Mouse (Mus musculus) layer of hippocampus, postnatal 36 days (tissue): ENCODE measurements around the gene Cacnb2. TPM values are rescaled to one million over a fixed set of nuclear protein-coding genes. Genes with fewer than 3 reads are reported as not detected.

Experiments
- DNase-seq, 2 experiments: peaks; one replicate each; pipeline ENCODE4 v3.0.0; 2022
- total RNA-seq, 2 experiments: library from RNA; stranded (reverse); gene quantifications; 2 replicates each; pipeline ENCODE4 v1.2.3; 2021

Gene Cacnb2
- total RNA-seq, 2 experiments from 2014 or later = 82.8 to 98.8 TPM

DNA sequence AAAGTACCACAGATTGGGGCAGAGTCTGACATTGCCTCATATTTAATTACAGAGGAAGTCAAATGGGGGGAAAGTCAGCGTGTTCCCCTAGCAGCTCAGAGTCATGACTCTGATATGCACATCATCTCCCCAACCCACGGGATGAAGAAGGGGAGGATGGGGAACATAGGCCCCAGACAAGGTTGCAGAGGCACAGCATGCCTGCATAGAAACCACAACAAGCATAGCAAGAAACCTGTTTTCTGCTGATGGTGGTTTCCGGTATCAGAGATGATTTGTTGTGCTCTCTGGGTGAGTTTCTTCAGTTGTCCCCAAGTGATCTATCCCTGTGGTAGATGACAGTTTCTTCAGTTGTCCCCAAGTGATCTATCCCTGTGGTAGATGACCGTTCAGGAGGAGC, 389.6 kb downstream of the Cacnb2 start:
- no peak for DNase-seq

DNA sequence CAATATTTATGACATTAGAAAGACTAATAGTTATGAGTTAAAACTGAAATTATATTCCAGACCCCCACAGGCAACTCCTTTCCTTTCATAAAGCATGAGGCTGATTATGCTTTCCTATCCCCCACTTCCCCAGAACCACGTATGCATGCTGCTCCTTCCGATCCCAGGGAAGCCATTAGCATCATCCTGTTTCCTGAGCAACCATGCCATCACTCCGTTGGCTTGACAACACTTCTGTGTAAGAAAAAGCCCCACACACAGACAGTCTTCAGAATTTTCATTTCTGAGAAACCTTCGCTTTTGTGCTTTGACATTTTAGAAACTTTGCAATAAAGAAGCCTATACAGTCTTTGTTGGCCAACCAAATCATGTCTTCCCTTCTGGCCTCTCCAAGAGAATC, 393.1 kb downstream of the Cacnb2 start:
- DNase-seq = no peak

DNA sequence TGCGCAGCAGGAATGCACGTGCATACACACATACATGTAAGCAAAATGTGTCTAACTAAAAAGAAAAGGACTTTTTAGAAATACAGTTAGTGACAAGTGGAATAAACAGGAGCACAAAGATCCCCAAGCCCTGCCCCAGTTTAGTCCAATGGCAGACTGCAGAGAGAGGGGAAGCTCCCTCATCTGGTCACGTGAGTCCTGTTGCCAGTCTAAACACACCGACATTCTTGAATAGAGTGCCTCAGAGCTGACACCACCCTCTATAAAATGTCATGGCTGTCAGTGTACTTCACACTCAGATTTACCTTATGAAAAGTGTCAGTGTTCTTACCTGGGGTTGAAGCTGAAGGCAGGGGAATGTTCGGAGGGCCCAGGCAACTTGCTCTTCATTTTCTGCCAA, 394.9 kb downstream of the Cacnb2 start:
- no peak for DNase-seq

DNA sequence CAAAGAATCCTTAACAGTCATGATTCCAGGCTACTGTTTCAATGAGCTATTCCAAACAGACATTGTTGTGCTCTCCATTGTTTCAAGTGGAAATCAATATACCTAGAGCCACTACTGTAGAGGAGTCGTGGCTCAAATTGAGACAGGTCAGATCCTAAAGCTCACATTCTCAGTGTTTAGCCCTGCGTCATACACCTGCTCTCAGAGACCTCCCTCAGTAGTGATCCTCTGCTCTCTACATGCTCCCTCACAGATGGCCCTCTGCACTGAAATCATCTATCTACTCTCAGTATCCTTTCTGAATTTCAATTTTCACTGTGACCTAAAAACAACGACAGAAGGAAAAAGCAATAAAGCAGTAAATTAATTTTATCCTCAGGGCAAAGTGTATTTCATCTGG, 404.6 kb downstream of the Cacnb2 start:
- DNase-seq = no peak

- DNase-seq = no peak
Measured at GRCm38 (mm10) chr2:15008072-15008471, 405.2 kb downstream of the Cacnb2 start.

DNA sequence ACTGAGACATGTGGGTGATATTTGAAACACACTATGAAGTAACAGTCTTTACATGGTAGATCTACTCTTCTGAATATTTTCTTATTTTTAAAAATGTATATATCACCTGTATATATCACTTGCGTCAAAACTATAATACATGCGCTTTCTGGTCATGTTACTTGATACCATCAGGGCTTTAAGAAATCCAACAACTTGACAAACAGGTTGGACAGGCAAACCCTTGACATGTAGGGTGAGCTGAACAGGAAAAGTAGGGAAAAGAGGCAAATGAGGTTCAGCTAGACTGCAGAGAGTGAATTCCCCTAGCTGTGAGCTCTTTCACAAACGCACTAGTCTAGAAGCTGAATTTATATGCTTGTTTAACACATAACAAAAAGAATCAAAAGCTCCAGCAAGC, 423.9 kb downstream of the Cacnb2 start:
- no peak for DNase-seq

DNA sequence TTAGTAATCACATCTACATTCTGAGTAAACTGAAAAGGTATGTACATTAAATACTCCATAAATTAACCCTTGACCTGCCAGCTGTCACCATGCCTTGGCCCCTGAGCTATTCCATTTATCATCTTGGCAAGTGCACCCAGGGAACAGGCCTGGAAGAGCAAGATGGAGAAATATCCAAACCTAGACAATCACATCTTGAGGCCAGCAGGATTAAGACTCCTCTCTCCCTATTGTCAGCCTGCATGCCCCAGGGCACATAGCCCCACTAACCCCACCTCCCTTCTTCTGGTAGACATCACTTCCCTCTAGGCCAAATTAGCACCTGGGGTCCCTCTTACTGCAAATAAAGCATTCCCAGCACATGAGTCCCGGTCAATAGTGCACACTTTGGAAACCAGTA, 424.9 kb downstream of the Cacnb2 start:
- no peak for DNase-seq

Other genes with a start within 250 kb of the Cacnb2 start
- gene Slc39a12, start 214.8 kb upstream of the Cacnb2 start, total RNA-seq = 10 to 100 TPM; 40.4 to 41.6 TPM